Mouse (Mus musculus): ENCODE measurements around the gene Ppm1n.

Ppm1n gene

GRCm38 (mm10) chr7:19247511-19247910 lies 32.4 kb downstream of the Ppm1n start:
- no peak for DNase-seq (ENCODE audit: low spot score)

- no peak for DNase-seq (ENCODE audit: low spot score)
Observed at GRCm38 (mm10) chr7:19246855-19247254, 33.0 kb downstream of the Ppm1n start.

- no peak for DNase-seq (ENCODE audit: low spot score)
Observed at GRCm38 (mm10) chr7:19245083-19245482, 34.8 kb downstream of the Ppm1n start.

DNA sequence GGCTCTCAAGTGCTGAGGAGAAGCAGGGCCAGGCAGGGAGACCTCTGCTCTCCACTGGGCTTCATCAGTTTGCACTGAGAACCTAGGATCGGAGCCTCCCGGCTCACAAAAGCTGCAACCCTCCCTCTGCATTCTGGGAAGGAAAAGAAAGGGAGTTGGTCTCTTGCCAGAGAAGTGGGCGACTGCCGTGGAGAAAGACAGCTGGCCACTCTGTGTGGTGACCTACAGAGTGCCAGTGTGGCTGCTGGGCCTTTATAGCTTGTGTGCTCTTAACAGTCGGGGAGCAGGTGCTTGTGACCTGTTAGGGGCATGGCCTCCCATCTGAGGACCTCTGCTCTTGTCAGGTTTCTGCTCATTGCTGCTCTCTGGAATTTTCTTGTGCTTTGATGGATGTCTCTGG lies 36.0 kb downstream of the Ppm1n start:
- DNase-seq (ENCODE audit: low spot score): no peak

DNA sequence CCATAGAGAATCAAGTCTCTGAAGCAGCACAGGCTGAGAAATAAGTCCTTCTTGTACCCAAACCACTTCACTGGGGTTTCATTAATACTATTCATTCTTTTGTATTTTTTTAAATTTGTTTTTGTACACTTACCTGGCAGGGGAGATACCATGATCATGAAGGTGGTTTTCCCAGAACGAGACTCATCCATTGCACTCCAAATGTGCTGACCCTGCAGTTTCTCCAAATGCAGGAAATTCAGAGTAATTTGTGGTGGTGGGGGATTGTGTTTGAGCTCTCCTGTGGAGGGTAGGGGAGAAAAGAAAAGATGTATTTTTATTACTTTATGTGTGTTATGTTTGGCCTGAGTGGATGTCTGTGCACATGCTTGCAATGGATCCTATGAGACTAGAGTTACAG lies 37.9 kb downstream of the Ppm1n start:
- DNase-seq (ENCODE audit: low spot score): no peak

GRCm38 (mm10) chr7:19240905-19241463 lies 38.9 kb downstream of the Ppm1n start:
- DNase-seq (ENCODE audit: low spot score): no peak

DNA sequence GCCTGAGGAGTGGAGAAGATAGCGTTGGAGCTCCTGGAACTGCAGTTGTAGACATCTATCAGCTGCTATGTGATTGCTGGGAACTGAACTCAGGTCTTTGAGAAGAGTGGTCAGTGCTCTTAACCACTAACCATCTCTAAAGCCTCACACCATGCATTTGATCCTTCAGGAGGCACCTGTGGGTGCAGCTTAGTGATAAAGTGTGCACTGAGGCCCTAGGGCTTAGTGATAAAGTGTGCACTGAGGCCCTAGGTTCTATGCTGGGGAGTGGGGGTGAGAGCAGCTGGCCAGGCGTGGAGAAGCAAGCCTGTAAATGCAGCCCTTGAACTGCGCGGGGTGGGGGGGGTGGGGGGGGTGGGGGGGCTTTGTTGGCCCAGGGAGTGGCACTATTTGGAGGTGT lies 39.9 kb downstream of the Ppm1n start:
- no peak for DNase-seq (ENCODE audit: low spot score)

DNA sequence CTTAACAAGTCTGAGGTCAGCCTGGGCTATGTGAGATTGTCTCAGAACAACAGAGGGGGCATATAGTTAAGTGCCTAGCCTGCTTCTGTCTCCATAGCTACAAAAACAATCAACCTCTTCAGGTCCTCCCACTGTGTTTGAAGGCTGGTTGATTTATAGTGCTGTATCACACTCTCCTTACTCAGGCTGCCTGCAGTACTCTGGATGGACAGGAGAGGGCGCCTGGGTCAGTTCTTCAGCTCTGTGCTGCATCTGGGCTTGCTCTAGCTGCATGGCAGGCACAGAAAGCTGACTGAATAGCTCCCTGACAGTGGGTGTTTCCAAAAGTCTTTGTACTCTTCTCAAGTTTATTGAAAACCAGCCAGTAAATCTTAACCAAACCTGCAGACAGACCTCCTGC lies 40.4 kb downstream of the Ppm1n start:
- DNase-seq (ENCODE audit: low spot score): peak; percentile 84

DNA sequence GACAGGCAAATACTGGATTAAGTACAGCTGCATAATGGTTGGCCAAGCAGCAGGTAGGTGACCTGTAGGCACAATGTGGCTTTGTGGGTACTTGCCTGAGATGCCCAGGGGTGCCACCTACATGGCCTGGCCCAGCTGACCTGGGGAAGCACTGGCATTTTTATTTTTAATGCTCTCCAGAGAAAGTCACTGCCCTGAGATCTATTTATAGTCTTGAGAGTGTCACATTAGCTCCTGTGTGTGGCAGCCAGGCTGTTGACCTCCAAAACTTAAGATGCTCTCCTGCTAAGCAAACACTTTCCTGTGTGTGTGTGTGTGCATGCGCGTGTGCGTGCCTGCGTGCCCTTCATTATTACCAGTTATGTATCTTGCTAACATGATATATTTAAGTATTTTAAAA lies 41.5 kb downstream of the Ppm1n start:
- DNase-seq (ENCODE audit: low spot score): no peak

GRCm38 (mm10) chr7:19236411-19236810 lies 43.5 kb downstream of the Ppm1n start:
- DNase-seq (ENCODE audit: low spot score): no peak

- DNase-seq (ENCODE audit: low spot score): no peak
Observed at GRCm38 (mm10) chr7:19235092-19235671, 44.7 kb downstream of the Ppm1n start.

DNA sequence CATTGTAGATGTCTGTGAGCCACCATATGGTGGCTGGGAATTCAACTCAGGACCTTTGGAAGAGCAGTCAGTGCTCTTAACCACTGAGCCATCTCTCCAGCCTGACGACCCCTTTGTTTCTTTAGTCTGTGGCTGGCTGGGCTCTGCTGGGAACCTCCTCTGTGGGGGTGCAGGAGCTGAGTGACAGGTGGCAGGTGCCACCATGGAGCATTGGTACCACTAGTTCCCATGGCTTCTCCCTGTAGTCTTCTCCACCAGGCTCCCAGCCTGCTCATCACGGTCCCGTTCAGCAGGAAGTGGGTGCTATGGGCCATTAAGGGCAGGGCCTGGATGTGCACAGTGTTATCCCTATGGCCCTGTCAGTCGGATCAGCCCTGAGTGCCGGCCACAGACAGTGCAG lies 45.2 kb downstream of the Ppm1n start:
- DNase-seq (ENCODE audit: low spot score): no peak

- no peak for DNase-seq (ENCODE audit: low spot score)
Observed at GRCm38 (mm10) chr7:19231849-19232248, 48.0 kb downstream of the Ppm1n start.

DNA sequence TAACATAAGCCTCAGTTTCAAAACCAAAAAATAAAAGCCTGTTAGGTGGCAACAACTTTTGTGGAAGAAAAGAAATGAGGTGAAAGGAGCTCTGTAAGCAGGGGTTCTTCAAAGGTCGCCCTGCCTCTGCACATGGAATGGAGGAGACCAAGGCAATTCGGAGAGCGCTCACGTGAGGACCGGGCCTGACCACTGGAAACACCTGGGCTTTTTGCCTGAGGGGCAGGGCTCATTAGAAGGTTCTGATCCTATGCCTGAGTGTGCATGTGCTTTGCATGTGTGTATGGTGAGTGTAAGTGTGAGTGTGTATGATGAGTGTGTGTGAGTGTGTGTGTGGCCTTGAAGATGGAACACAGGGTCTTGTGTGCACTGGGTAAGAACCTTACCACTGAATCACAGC lies 49.0 kb downstream of the Ppm1n start:
- DNase-seq (ENCODE audit: low spot score): no peak

DNA sequence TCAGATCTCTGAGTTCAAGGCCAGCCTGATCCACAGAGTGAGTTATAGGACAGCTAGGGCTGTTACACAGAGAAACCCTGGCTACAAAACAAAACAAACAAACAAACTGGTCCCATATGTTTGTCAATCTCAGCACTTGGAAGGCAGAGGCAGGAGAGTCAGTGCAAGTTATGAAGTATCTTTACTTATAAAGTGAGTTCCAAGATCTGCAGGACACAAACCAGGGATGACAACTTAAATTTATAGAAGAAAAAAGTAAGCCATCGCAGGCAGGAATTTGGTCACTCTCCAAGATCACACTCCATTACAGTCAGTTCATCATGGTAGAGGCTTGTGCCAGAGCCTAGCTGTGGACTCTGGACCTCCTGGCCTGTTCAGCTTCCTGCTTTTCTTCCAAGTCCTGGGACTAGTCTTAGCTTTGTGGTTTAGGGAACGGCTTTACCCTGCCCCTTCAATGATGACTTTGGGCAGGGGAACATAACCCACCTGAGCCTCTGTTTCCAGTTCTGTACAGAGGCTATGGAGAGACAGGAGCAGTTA lies 49.8 kb downstream of the Ppm1n start:
- DNase-seq (ENCODE audit: low spot score): no peak

DNA sequence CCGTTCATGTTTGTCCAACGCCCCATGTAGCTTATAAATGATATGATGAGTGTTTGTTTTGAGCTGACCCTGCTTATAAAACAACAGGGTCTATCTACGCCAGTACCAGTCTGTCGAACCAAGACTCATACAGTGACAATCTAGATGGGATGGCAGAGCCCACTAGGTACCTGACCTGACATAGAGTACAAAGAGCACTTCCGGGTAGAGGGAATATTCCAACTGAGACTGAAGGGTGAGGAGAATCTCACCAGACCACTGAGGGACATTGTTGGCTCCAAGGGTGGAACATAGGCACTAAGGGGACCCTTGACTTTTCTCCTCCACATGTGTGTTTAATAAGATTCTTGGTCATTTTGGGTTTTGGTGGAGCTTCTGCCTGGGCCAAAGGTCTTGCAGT lies 50.5 kb downstream of the Ppm1n start:
- no peak for DNase-seq (ENCODE audit: low spot score)

GRCm38 (mm10) chr7:19228793-19229148 lies 51.1 kb downstream of the Ppm1n start:
- no peak for DNase-seq (ENCODE audit: low spot score)

DNA sequence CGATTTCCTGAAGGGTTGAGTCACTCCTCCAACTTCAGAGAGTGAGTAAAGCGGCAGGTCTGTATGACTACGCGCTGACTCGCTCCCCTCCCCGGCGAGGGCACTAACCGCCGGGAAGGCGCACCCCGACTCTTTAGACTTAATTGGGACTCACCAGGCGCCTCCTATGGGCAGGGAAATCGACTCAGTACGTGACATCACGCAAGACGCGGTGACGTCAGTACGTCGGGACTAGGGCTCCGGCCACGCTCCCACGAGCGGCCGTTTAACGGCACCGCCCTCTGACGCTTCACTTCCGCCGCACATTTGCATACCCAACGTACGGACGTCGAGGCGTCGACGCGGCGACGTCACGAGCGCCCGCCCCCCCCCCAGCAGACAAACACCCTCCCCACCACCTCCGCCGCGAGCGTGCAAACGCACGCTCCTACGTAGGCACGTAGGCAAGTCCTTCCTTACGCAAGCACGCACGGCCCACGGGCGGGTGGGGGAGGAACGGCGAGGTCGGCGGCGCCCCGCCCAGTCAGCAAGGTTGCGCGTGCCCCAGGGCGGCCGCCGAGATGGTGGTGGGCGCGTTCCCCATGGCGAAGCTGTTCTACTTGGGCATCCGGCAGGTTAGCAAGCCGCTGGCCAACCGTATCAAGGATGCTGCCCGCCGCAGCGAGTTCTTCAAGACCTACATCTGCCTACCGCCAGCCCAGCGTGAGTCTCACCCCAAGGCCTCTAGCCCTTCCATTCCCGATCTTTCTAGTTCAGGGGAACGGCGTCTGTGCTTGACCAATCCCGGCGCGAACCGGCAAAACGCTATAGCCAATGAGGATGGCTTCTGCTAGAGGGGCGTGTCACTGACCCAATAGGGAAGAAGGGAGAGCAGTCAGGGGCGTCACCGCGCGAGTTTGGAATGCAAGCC lies 51.7 kb downstream of the Ppm1n start, which contains the start of gene Opa3:
Gene Opa3, plus strand, starts transcription at position 452 of the 910 bp plus-strand sequence.
- peak; percentile 97 for DNase-seq (ENCODE audit: low spot score)

DNA sequence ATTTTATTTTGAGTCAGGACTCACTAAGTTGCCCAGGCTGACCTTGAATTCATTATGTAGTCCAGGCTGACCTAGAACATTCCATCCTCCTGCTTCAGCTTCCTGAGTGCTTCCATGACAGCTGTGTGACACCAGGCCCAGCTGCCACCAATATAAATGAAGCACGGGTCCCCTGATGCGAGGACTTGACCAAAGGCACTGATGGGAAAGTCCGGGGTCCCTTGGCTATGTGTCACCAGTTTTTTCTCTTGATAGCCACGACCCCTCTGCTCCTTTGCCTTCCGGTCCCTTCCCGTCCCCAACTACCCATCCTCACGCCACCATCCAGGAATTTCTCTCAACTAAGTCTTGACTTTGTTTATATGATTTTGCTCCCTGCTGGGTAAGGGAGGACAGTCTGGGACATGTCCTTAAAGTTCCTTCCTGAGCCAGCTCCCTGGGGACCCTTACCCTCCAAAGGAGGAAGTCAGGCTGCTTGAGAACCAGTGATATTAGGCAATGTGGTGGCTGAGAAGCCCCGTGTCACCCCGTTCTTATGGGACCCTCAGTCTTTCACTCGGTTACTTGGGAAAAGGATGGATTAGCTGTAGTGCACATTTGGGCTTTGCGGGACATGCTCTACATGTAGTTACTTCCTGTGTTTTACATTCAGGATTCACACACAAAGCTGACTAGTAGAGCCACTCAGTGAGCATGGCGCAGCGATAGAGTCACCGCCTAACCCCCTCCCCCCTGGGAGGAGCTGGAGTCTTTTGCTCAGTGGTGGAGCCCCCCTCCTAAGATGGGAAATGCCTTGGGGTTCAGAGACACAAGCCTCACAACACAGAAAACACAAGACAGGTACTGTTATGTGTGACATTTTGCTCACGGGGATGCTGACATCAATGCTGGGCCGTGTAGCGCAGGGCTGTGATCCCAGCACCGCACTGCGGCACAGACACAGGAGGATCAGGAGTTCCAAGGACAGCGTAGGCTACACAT lies 52.8 kb downstream of the Ppm1n start:
- no peak for DNase-seq (ENCODE audit: low spot score)

All from ovary, postnatal 36 days (tissue).